Mouse (Mus musculus) cerebellum, adult 11 months (tissue): ENCODE results near the gene Rnpc3.
"Not testable (repeated sequence)": the region's sequence is repeated elsewhere in the genome, so short reads cannot be mapped to it uniquely, and the experiment has no call there.

Experiments
- DNase-seq: peaks from one replicate; pipeline ENCODE4 v3.0.0; 2022

Gene Rnpc3

DNA sequence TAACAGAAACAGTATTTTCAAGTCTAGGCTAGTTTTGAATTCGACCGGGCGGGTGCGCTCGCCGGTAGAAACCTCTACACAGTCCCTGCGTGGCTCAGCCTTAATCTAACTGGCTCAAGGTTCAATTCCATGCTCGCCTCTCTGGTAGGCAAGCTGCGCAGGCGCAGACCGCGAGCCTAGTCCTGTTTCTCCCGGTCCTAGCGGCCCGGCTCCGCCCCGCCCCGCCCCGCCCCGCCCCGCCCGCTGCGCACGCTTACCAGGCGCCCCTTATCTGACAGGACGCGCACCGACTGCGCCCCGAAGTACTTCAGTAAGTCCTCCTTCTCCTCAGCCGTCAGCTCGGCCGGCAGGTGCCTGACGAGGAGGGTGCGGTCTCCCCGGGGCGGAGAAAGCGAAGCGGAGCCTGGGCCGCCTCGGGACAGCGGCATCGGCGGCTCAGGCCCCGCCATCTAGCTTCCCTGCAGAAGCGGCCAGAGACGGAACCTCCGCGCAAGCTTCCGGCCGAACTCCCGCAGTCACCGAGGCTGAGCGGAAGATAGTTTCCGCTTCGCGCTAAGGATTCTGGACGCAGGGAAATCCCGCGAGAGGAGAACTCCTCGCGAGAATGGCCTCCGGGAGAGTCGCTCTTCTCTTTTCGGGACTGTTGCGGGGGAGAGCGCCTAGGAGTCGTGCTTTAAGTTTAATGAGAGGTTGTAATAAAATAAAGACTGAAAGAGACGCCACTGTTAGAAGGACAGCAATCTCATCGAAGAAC lies at the start of gene Rnpc3:
TSS of gene Rnpc3 (minus strand) at position 544 of the 754 bp plus-strand sequence.
- peak; percentile 93 for DNase-seq

GRCm38 (mm10) chr3:113656940-113657339 lies 27.0 kb upstream of the Rnpc3 start:
- no peak for DNase-seq

- no peak for DNase-seq
These were observed 24.4 kb upstream of the Rnpc3 start for GRCm38 (mm10) chr3:113654335-113654734.

GRCm38 (mm10) chr3:113651386-113651785 lies 21.4 kb upstream of the Rnpc3 start:
- not testable (repeated sequence) for DNase-seq

DNA sequence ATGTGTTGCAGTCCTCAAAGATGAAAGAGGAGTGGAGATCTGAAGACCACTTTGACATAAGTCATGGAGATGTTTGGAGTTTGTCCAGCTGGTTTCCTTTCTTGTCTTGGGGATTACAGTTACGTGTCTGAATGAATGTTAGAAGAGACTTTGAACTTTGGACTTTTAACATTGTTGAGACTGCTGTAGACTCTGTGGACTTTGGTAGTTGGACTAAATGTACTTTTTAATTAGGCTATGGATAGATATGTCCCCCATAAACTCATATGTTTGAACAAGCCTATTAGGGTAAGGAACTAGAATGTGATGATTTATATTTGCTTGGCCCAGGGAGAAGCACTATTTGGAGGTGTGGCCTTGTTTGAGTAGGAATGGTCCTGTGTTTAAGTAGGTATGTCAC lies 9.6 kb upstream of the Rnpc3 start:
- no peak for DNase-seq

DNA sequence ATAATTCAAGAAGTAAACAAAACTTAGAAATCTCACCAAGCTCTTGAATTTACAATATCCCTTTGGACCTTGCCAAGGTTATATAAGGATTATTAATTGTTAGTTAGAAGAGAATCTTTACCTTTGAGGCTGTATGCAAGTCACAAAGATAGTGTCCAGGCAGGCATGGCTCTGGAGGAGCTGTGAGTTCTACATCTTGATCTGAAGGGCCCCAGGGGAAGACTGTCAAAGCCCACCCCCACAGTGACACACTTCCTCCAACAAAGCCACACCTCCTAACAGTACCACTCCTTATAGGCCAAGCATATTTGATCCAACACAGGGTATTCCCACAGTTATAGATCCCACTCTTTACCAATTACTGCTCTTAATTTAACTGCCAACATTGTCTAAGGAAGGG lies 4.3 kb upstream of the Rnpc3 start:
- DNase-seq: no peak

GRCm38 (mm10) chr3:113631611-113632010 lies 1.7 kb upstream of the Rnpc3 start:
- no peak for DNase-seq

- no peak for DNase-seq
These were observed 615 bp upstream of the Rnpc3 start for GRCm38 (mm10) chr3:113630564-113630963.

- DNase-seq: no peak
These were observed 23.4 kb downstream of the Rnpc3 start, which contains the start of gene Amy1 for GRCm38 (mm10) chr3:113606599-113606998. Gene Amy1 (minus strand): TSS chr3:113606699.

DNA sequence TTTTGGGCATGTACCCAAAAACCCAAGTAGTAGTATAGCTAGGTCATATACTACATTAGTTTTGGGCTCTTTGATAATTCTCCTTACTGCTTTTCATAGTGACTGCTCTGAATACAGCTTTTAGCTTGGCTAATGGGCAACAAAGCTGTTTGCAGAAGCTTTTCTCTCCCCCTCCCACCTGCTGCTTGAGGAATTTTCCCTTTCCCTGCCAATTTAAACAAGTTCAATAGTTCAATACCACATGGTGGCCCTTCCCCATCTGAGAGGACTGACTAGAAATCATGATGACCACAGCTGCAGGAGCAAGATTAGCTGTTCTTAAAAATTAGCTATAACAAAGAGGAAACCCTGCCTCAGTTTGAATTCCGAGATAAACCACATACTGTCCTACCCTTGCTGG lies 39.1 kb downstream of the Rnpc3 start:
- DNase-seq: no peak

DNA sequence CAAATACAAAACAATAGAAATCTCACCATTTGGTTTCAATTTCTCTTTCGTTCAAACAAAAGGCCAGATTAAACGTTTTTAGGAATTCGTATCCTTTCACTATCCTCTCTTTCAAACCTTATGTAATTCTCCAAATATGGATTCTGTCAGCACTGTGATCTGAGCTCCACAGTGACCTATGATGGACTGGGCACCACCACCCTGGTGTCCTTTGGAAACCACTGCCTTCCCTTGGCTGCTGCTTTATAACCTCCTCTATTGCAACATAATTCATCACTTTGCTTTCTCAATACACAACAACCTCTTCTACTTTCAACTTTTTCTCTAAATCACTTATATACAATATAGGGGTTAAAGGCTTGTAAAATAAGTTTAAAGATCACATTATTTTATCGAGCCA lies 55.4 kb downstream of the Rnpc3 start:
- DNase-seq: no peak

DNA sequence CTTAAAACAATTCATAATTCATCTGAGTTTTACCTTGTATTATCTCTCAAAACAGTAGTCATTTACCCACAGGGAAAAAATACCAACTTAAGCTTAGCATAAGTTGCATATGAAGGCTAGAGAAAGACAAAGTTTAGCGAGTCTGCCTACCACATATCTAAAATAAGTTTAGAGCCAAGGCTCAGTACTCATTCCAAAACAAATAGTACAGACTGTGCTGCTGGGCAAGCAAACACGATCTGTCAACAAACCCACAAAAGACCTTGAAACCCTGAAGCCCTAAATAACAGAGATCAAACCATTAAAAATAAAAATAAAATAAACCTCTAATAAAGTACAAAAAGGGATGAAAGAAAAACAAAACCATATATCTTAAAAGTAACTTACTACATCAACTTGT lies 55.8 kb downstream of the Rnpc3 start:
- DNase-seq: no peak

- no peak for DNase-seq
These were observed 57.8 kb downstream of the Rnpc3 start for GRCm38 (mm10) chr3:113572158-113572557.
